Mouse (Mus musculus) testis, adult 2 months (tissue): ENCODE results near the gene Gstp2.

ENCODE experiments used
- CTCF ChIP-seq: fragments of 200-500 bp; IDR thresholded peaks from 2 replicates; pipeline ENCODE4 v1.5.1; 2012; ENCODE audit warnings: low read depth, mild to moderate bottlenecking, inconsistent platforms, low read length, moderate library complexity; ENCODE audit not compliant: control insufficient read depth, insufficient read depth, insufficient replicate concordance
- POLR2A ChIP-seq: fragments of 200-500 bp; IDR thresholded peaks from 2 replicates; pipeline ENCODE4 v1.6.1; 2012; ENCODE audit warnings: low read depth, mild to moderate bottlenecking, inconsistent platforms, low read length, moderate library complexity; ENCODE audit not compliant: control insufficient read depth

GRCm38 (mm10) chr19:4066877-4067276 lies 21.1 kb upstream of the Gstp2 start:
- TF ChIP-seq POLR2A (no peak), CTCF (no peak)
